Mouse (Mus musculus) gastrocnemius, postnatal 4 days (tissue): ENCODE results near the gene Acss1. TPM values are rescaled to one million over a fixed set of nuclear protein-coding genes. Genes with fewer than 3 reads are reported as not detected.

Experiments
- DNase-seq, 2 experiments: peaks; one replicate each; pipeline ENCODE4 v3.0.0; 2021 to 2022; ENCODE audit warnings: low spot score in 2 of 2, mixed read lengths in 2 of 2
- long read RNA-seq, 2 experiments: library from polyadenylated mRNA; stranded (forward); transcript quantifications; one replicate each; pipeline ENCODE4 v2.0.0; 2021
- total RNA-seq, 2 experiments: library from RNA; stranded (reverse); gene quantifications; 2 replicates each; pipeline ENCODE4 v1.2.3; 2021

Acss1 gene
- 10 to 100 TPM; 21.1 to 22.5 TPM for total RNA-seq
- long read RNA-seq, experiment 1, transcript Acss1-201 (14 exons, 3,618 nt) = major isoform, 46 of 55 reads
- long read RNA-seq, experiment 1, partial matches to known transcripts = 2 of 55 reads
- long read RNA-seq, experiment 1, other reads (novel, unspliced or antisense) = 7 of 55 reads
- long read RNA-seq, experiment 2, transcript Acss1-201 (14 exons, 3,618 nt) = major isoform, 60 of 70 reads
- long read RNA-seq, experiment 2, partial matches to known transcripts = 6 of 70 reads
- long read RNA-seq, experiment 2, other reads (novel, unspliced or antisense) = 4 of 70 reads

DNA sequence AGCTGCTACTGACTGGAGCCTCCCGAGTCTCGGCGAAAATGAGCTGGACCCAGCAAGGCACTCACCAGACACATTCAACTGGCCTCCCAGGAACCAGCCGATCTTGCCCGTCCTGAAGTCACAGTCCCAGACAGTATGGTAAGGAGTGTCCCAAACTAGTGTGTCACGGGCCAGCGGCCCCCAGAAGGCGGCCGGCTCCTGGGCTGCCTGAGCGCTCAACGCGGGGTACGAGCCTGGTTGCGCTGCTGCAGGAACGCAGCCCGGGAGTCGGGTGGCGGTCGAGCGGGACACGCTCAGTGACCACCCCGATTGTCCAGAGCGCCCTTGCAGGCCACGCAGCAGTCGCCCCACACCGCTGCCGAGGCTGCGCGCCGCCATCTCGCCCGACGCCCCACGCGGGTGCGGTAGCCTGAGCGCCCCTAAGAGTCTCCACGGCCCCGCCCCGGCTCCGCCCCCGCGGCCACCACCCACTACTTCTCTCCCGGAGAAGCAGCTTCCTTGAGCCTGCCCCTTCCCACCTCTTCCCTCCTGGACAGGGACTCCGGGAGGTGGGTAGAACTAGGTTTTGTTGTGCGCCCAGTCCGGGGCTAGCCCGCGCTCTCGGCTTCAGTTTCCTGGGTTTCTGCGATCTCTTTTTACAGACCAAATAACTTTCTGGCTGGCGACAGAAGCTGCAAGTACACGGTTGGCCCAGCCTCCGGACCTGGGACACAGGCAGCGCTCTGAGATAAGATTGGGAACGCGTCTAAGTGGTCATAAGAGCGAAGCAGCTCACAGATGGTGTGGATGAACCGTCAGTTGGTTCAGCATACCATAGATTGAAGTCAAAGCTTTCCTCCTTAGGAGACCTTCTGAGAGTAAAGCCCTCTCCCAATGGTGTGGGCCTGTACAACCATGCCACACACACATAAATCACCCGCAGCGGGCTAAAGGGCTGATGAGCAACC lies at the start of gene Acss1:
Acss1 (minus strand) TSS at position 681 of the 947 bp plus-strand sequence.
- DNase-seq = peak; percentile 32 to 60

DNA sequence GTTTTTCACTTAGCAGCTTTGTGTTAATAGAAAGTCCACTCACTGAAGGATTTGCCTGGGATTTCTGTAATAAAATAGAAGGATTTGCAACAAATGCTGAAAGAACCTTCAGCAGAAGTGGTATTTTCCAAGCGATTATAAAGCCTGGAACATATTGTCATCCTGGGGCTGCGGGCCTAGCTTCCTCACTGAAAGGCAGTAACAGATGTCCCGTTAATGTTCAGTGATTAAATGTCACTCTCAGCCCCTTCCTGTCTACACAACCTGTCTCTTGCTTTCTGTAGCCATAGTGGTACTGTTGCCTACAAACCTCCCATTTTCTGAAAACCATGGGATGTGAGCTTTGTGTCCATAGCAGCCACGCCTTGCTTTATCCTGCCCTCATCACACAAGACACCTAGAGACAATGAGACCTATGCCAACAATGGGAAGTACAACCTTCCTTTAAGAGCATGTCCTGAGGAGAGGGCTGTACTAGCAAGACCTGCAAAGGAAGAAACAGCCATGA lies 43.9 kb upstream of the Acss1 start:
- DNase-seq = no peak

DNA sequence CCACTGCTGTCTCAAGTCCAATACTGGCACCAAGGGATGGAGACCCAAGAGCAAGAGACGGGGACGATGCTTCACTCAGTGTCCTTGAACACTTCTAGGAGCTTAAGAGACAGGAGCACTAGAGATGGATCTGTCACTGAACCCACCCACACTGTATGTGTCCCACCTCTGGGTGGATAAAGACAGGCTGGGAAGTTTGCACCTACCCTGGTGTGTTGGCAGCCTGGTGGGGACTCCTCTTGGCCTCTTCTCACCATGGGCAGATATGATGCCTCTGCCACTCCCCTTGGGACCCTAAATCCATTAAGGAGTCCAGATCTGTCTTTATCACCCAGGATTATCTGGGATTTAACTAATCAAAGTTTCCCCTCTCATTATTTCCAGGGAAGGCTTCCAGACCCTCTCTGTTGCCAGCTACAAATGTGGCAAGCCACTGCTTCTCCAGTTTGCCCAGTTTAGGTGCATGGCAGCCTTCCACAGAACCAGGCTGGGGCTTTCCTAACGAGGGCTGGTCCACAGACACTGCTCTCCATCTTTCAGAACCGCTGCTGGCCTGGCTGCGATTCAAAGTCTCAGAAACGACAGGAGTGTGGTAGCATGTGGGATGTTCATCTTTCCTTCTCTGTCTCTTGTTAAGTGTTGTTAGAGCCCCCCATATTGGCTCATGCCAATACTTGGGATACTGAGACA lies 23.3 kb upstream of the Acss1 start:
- DNase-seq = no peak

DNA sequence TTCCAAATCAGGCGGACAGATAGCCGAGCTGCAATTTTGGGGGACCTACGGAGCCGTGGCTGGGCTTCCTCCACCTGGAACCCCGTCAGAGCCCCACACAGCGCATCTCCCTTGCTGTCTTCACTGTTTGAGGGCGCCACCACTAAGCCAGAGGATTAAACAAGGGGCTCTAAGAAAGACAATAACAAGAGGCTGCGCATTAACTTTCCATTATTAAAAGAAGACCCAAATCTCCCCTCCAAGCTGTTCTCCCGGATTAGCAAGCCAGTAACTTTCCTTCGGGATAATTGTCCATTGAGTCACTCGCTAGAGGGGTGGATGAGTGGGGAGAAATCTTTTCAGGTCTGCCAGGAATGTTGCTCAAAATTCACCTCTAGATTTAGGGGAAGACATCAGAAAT lies 21.9 kb upstream of the Acss1 start:
- no peak for DNase-seq

DNA sequence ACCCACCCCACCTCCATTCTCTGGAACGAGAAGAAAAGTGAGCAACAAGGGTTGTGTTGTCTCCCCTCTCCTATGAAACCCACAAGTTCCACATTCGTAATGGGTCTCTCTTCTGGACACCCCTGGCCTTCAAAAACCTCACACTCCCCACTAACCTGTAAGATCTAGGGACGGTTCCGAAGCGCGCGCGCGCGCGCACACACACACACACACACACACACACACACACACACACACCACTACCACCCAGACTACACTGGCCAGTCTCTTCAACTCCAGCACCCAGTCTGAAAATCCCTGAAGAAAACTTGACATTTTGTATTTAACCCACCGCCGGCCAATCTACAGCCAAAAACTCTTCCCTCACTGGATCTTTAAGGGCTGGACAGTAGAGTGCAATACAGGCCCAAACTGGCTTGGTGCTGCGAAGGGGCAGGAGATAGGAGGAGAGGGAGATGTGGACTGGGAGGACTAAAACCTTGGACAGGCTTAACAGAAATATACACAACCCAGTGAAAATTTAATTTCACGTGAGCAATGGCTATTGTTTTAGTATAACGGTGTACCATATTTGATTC lies 21.0 kb upstream of the Acss1 start, which contains the start of gene Vsx1:
Vsx1 (minus strand) TSS at position 138 of the 578 bp plus-strand sequence.
- DNase-seq = no peak

DNA sequence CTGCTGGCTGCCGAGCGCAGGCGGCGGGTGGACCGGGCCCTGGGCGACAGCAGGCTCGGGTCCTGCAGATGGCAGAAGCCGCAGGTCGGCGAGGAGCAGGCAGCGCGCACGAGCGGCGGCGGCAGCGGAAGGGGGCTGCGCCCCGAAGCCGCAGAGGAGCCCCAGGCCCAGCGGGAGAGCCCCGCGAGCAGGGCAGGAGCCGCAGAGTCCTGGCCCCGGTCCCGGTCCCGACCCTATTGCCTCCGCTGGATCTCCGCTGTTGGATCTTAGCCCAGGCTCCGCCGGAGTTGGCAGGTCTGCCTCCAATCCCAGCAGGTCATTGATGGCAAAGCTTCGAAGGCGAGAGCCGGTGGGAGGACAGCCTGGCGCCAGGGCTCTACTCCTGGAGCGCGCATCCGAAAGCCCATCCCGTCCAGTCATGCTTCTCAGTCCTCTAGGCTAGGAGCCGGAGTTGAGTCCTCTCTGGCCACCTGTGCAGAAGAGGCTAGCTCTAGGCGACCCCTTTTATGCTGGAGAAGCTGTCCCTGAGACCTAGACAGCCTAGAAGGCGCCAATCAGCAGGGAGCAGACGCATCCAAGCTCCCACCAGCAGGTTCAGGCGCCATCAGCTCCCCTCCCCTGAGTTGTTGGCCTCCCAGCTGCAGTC lies 20.4 kb upstream of the Acss1 start:
- DNase-seq = no peak

DNA sequence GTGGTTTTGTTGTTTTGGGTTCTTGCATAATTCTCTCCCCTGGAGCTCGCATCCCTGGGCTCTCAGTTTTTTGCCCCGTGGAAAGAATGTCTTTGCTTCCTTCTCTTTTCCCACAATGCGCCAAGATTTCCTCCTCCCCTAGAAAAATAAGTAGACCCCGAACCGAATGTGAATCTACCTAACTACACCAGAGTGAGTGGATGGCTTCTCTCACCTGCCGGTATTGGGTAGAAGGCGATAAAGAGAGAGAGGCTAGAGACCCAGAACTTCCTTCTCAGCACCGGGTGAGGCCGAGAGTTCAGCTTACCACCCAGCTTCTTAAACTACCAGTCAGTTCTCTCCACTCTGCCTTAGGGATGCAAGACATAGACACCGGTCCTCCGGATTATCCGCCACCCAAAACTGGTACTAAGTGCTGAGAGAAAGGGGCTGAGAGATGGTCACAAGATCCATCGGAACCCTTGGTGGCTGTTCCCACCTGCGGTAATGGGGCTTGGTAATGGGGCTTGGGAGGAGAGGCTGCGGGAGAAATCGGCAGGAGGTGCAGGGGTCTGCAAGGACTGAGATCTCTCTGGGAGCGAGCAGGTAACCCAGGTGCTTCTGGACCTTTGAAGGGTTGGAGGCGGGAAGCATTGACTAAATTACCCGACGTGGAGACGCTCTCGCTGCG lies 19.7 kb upstream of the Acss1 start:
- DNase-seq = no peak

DNA sequence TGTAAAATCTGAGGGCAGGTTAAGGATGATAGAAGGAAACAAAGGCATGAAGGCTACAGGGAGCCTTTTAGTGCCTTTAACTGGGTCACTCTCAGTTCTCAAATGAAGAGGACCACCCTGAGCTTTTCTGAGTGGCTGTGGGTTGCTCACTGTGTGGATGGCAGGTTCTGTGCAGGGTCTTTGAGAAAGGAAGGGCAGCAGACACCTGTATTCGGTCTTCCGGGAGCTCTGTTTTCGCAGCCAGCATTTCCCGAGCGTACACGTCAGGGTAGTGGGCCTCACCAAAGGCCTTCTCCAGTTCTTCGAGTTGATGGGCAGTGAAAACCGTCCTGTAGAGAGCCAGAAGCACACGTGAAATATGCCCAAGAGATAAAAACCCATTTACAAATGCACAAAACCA lies 17.1 kb upstream of the Acss1 start:
- no peak for DNase-seq

DNA sequence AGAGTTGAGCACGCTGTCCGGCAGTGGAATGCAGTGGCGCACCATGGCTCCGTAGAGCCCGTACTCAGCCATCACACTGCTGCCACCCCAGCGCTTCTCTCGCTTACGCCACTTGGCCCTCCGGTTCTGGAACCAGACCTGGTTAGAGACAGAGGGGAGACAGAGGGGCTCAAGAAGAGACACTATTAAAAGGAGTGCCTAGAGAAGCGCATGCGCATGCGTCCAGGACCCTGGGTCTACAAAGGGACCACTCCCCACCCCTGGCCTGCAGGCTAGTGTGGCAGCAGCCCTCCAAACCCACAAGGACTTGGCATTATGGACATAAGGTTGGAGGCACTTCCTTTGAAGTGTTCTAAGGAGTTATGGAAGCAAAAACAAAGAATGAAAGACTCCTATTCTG lies 16.2 kb upstream of the Acss1 start:
- DNase-seq = no peak

DNA sequence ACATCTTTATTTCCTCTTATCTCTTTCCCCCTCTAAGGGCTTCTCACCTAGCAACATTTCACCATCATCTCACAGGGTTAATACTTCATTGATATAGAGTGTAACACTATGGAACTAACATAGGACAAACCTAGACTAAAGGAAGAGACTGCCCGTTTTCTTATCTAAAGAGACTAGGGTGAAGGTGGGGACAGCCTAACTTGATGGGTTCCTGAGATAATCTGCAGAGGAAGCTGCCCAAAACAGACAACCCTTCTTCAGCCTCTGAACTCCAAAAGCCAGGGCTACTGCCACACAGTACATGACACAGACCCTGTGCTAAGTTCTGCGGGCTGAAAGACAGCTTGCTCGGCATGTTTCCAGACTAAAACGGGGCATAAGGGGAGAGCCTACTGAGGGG lies 13.3 kb upstream of the Acss1 start:
- DNase-seq = no peak

DNA sequence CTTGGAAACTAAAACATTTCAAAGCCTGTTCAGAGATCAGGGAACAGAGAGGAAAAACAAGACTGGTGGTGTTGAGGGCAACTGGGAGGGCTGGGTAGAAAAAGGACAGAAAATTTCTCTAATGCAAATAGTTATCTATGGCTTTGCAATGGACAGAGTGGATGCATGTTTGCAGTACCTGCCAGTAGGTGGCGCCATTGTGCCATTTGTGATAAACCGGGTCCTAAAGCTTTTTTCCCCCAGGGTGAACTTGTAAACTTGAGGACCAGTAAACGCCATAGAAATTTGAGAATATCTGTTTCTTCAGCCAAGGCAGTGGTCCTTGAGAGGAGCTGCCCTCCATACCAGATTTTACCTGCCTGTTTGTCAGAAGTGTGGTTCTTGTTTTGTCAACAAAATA lies 10.1 kb upstream of the Acss1 start:
- DNase-seq = peak; percentile 65 to 79

DNA sequence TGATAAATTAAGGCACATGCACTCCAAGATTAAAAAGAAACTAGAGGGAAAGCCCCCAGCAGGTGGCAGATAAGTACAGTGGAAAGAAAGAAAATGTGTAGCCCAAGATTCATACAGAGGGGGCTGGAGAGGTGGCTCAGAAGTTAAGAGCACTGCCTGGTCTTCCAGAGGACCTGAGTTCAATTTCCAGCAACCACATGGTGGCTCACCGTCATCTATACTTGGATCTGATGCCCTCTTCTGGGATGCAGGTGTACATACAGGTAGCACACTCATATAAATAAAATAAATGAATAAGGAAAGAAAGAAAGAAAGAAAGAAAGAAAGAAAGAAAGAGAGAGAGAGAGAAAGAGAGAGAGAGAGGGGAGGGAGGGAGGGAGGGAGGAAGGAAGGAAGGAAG lies 7.2 kb upstream of the Acss1 start:
- DNase-seq = no peak

DNA sequence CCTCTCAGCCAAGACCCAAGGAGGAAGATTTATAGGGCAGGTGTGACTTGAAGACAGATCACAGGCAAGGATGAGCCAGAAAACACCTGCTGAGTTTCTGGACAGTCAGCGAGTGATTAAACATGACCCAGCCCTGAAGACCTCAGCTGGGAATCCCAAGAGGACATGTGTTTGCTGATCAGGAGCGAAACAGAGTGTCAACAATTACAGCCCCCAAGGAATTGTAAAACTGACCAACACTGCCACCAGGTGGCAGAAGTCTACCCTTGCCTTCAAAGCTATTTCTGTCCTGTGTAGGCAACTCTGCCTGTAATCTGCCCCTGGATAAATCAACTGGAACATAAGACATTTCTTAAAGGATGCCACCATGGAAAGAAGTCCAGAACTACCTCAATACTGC lies 6.6 kb upstream of the Acss1 start:
- DNase-seq = no peak

DNA sequence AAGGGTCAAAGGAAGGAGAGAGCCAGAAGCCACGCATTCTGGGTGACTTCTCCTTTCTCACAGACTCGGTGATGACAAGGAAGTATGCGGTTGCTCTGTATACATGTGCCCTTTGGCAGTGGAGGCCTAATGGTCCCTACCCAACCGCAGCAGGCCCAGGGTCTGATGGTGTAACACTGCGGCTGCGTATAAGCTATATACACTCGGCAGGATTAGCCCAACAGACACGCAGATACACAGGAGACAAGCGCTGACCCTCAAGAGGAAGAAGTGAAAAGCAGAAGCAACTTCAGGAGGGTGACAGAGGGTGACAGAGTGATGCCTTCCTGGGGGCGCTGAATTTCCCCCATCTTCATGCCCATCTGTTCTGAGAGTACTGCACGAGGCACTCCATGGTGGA lies 5.6 kb upstream of the Acss1 start:
- no peak for DNase-seq

DNA sequence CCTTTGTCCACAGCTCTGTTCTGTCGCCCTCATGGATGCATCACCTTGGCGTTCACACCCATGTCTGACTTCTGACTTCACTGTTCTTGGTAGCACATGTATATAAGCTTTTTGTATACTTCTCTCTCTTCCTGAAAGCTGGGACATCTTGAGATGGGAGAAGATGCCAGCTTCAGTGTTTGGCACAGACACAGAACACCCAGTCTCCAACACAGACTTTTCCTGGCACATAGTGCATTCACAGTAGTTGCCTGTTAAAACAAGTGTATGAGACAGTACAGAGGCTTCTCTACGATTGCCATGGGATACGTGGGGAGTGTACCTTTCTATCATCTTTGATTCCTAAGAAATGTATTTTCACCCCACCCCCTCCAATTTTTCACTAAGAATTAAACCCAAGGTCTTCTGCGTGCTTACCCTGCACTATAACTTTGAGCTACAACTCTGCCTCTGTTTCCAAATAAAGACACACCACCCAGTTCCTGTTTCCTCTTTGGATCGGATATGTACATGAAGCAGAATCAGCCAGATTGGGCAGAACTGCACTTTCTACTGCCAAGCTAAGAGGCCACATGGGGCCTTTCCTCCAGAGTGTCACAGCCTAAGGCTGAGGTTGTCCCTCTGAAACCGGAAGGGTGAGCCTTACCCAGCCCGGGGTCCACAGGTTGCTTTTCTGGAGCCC lies 3.5 kb upstream of the Acss1 start:
- no peak for DNase-seq

DNA sequence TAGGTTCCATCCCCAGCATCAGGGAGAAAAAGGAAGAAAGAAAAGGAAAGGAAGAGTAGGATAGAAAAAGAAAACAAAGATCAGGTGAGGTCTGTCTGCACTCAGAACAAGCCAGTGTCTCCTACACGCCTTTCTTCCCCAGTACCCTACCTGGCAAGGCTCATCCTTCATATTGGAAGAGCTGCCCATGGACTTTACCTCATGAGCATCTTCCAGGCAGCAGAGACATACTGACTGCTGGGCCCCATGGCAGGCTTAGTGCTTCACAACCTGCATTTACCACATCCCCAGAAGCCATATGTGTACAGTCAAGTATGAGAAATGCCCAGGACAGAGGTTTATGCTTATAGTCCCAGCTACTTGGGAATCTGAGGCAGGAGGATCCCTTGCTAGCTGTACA lies 2.6 kb upstream of the Acss1 start:
- DNase-seq = no peak

DNA sequence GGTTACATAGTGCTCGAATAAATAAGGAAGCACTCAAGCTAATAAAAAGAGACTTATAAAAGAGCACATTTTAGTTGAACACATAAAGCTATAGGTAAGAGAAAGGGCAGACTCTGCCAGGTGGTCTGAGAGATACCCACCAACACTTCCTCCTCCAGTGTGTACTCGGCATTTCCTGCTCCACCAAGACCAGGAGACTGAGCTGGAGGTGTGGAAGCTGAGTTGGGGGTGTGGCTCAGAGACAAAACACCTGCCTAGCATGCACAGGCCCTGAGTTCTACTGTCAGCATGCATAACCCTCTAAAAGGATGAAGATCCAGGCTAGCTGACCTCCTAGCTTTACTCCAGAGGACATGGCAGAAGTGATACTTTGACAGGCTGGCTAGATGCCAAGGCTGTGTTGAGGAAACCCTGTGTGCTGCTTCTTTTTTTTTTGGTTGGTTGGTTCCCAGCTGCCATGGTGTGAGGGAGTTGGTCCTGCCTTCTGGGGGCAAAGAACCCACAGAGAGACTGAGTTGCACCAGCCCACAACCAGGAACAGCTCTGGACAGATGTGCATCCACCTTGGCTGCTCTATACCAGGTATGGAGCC lies 1.2 kb upstream of the Acss1 start:
- DNase-seq = no peak

DNA sequence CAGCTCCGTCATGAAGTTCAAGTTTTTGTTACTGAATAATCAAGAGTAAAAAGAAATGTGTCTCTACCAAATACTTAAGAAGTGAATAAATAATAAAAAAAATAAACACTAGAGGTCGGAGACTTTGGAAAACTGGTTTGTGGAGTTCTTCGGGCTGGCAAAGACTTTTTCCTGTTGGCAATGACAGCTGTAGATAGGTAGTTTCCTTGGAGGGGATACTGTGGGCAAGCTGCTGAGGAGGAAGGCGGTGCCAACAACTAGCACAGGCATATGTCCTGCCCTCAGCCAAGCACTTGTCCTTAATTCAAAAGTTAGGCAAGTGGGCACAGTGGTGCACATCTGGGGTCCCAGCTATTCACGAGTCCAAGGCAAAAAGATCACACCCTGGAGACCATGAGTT lies 656 bp upstream of the Acss1 start:
- no peak for DNase-seq
